Mouse (Mus musculus): ENCODE data around the gene Aass. TPM values are rescaled to one million over a fixed set of nuclear protein-coding genes. Genes with fewer than 3 reads are reported as not detected.
"Not testable (repeated sequence)": the region's sequence is repeated elsewhere in the genome, so short reads cannot be mapped to it uniquely, and the experiment has no call there.

Aass gene
- 1.4 and 1.6 TPM in 2 replicates for polyA plus RNA-seq (2015; fragmentation: Nextera tagmentation; extraction: Ambion mirVana)

DNA sequence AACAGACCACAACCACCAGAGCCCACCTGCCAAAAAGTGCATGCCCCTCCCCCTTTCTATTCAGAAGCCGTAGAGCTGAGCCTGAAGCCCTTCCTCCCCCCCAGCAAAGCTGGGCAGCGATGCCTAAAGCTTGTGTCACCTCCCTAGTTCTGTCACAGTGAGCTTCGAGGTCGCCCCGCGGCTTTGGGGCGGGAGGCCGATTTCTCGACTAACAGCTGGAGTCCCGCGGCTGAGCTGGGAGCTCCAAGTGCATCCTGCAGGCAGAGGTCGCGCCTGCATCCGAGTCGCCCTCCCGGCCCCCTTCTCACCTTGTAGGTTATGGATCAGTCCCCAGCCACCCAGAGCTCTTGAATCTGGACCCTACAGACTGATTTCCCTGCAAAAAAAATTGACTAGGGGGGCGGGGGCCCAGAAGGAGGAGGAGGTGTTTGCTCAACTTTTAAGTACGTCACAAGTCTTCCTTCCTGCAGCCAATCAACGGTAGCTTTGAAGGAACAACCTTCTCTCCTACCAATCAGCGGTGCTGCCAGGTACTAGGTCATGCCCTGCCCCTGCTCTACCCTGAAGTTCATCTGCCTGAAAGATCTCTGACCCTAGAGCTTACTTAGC, at the start of gene Aass:
Aass (minus strand) TSS at position 414 of the 609 bp plus-strand sequence.
- peak; percentile 87 for ATAC-seq
- Histone ChIP-seq H3K4me3 (replicated peaks) (peak within 1 kb of the TSS; percentile 37), H3K4me1 (replicated peaks) (0 out of 2 replicates have a peak, but pooled peaks cover 3% of the 10 kb centered on the region), H3K4me2 (replicated peaks) (peak within 1 kb of the TSS; percentile 71), H3K36me3 (no peaks in the 10 kb centered on the region), H3K27ac (no peak within 1 kb of the TSS), H3K9ac (no peak within 1 kb of the TSS; the same call in 1 of the 2 replicates), H3K27me3 (replicated peaks) (0 out of 2 replicates have a peak, but pooled peaks cover 2% of the 10 kb centered on the region), H3K9me3 (no peaks in the 10 kb centered on the region)
- under 1% methylated on average over 20 of the region's 20 CpGs for WGBS

DNA sequence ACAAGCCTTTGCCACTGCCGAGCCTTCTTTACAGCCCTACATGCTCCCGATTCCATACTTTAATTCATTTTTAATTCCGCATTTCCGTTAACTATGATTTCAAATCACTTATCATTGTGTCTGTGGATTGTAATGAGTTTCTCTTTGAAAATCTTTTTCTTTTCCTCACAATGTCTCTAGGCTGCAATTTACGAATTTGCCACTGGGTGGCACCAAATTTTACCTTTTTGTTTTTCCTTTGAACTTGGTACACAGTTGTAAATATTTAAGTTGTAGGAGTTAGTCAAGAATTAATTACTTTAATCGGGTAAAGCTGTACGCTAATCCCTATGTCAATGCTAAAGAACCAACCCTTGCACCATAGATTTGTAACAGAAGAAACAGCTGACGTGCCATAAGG, 47.3 kb upstream of the Aass start:
- no peaks in the 10 kb centered on the region for H3K9me3 ChIP-seq
- H3K4me2 ChIP-seq (replicated peaks), result 0 out of 2 replicates have a peak overlapping the region, but pooled peaks have one; percentile 11
- no peaks in the 10 kb centered on the region for H3K4me1 ChIP-seq (replicated peaks)
- no peak overlapping the region for H3K27ac ChIP-seq
- no peak for ATAC-seq
- no peaks in the 10 kb centered on the region for H3K27me3 ChIP-seq (replicated peaks)
- H3K36me3 ChIP-seq, result no peaks in the 10 kb centered on the region
- H3K4me3 ChIP-seq (replicated peaks), result no peak overlapping the region
- no peak overlapping the region for H3K9ac ChIP-seq
- WGBS, result 15% methylated on average over 8 of the region's 8 CpGs

DNA sequence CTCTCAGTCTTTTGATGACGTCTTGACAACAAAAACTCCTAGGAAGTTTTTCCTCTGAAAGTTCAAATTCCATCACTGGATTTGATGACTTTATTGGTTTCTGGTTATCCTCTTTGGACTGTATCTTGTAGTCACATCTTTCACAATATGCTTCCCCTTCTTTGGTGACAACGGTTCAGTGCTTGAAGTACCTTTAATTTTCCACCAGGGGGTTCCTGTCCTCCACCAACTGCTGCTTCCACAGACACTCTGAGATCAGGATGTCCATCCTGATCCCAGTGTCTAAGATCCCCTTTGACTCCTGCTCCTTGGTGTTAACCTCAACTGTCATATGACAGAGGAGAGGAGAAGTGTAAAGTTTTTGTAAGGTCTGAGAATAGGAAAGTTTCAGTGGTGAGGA, 31.0 kb upstream of the Aass start:
- H3K9me3 ChIP-seq; H3K4me3 ChIP-seq (replicated peaks); H3K4me1 ChIP-seq (replicated peaks); H3K27me3 ChIP-seq (replicated peaks); H3K27ac ChIP-seq; H3K4me2 ChIP-seq (replicated peaks); H3K36me3 ChIP-seq; ATAC-seq; H3K9ac ChIP-seq: not testable (repeated sequence)
- 41% methylated on average over 2 of the region's 2 CpGs for WGBS

DNA sequence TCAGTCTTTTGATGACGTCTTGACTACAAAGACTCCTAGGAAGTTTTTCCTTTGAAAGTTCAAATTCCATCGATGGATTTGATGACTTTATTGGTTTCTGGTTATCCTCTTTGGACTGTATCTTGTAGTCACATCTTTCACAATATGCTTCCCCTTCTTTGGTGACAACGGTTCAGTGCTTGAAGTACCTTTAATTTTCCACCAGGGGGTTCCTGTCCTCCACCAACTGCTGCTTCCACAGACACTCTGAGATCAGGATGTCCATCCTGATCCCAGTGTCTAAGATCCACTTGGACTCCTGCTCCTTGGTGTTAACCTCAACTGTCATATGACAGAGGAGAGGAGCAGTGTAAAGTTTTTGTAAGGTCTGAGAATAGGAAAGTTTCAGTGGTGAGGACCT, 23.6 kb upstream of the Aass start:
- ATAC-seq; H3K4me3 ChIP-seq (replicated peaks); H3K4me1 ChIP-seq (replicated peaks); H3K27ac ChIP-seq; H3K4me2 ChIP-seq (replicated peaks); H3K27me3 ChIP-seq (replicated peaks); H3K36me3 ChIP-seq; H3K9ac ChIP-seq; H3K9me3 ChIP-seq: not testable (repeated sequence)
- 59% methylated on average over 3 of the region's 3 CpGs for WGBS

DNA sequence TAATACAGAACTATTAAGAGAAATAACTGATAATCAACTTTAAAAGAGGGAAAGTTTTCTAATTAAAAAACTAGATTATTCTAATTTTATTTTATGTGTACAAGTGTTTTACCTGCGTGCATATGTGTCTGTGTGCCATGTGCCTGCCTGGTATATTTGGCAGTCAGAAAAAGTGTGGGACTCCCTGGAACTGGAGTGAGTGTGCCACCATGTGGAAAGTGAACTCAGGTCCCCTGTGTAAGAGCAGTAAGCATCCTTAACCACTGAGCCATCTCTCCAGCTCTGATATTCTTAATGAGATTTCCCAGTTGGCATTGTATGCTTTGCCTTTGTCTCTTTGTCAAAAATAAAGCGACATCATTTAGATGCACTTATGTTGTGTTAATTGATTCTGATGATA, 20.3 kb upstream of the Aass start:
- 85% methylated on average over 2 of the region's 2 CpGs for WGBS

DNA sequence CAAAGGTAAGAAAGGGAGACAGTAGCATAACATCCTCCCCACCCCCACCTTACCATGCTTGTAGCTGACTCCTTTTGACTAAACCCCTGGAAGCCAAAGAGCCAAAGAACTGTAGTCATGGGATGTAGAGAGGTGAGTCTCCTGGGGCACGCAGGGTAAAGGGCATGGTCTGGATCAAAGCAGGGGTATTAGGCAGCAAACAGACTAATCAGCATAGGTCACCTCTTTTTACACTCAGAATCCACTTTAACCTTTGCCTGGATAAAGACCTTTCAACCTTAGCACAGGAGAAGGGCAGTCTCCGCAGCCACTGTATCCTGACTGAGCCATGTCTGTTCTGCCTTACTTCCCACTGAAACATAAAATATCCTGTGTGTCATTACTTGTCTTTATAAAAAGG, 14.4 kb upstream of the Aass start:
- Histone ChIP-seq H3K36me3 (no peaks in the 10 kb centered on the region), H3K27ac (no peak overlapping the region), H3K9me3 (no peaks in the 10 kb centered on the region), H3K4me3 (replicated peaks) (no peak overlapping the region), H3K4me2 (replicated peaks) (no peak overlapping the region), H3K9ac (no peak overlapping the region), H3K4me1 (replicated peaks) (no peaks in the 10 kb centered on the region), H3K27me3 (replicated peaks) (no peaks in the 10 kb centered on the region)
- 76% methylated on average over 2 of the region's 2 CpGs for WGBS
- no peak for ATAC-seq

More for the DNA sequence above, 20.3 kb upstream of the Aass start:
- H3K36me3 ChIP-seq, result no peaks in the 10 kb centered on the region
- no peak overlapping the region for H3K27ac ChIP-seq
- H3K4me2 ChIP-seq (replicated peaks), result no peak overlapping the region
- no peak overlapping the region for H3K9ac ChIP-seq
- H3K4me3 ChIP-seq (replicated peaks), result no peak overlapping the region
- ATAC-seq, result no peak
- H3K4me1 ChIP-seq (replicated peaks), result no peaks in the 10 kb centered on the region
- no peaks in the 10 kb centered on the region for H3K27me3 ChIP-seq (replicated peaks)
- no peaks in the 10 kb centered on the region for H3K9me3 ChIP-seq

DNA sequence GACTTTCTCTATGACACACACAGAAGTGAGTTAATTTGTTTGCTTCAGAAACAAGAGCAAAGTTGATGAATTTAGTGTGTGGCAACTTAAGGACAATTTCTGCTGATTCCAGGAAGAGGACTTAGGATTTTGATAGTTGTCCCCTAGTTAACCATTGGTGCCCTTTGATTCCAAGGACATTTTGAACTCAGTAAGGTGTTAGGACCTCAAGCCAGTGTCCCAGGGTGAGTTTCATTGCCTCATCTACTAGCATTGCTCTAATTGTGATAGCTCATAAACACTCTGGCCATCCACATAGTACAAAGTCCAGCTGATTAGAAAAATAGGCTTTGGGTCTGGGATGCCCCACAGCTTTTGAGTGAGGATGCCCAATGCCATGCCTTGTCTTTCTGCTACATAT, 11.2 kb upstream of the Aass start:
- Histone ChIP-seq H3K36me3 (no peaks in the 10 kb centered on the region), H3K4me2 (replicated peaks) (no peak overlapping the region), H3K9ac (no peak overlapping the region), H3K9me3 (no peaks in the 10 kb centered on the region), H3K27ac (no peak overlapping the region), H3K27me3 (replicated peaks) (no peaks in the 10 kb centered on the region), H3K4me3 (replicated peaks) (no peak overlapping the region), H3K4me1 (replicated peaks) (no peaks in the 10 kb centered on the region)
- ATAC-seq, result no peak

DNA sequence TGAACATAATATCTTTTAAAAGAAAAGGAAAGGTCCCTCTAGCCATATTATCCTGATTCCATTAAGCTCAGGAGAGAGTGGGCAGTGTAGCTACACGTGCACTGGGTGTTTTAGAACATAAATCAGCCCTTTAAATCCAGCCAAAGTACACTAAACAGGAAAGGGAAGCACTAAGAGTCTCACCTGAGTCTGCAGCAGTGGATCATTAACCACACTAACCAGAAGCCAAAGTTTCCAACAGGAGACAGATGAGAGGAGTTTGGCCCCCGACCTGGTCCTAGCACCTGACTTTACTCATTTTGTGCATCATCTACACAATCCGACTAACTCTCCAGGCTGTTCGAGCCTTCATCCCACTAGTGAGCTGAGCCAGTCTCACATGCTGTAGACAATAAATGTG, 1.8 kb downstream of the Aass start:
- no peak overlapping the region for H3K4me3 ChIP-seq (replicated peaks)
- no peak overlapping the region for H3K4me2 ChIP-seq (replicated peaks)
- ATAC-seq, result peak; percentile 22; the same call in 1 of the 2 replicates
- 52% methylated on average over 4 of the region's 4 CpGs for WGBS
- H3K4me1 ChIP-seq (replicated peaks), result 0 out of 2 replicates have a peak, but pooled peaks cover 3% of the 10 kb centered on the region
- no peaks in the 10 kb centered on the region for H3K36me3 ChIP-seq
- no peaks in the 10 kb centered on the region for H3K9me3 ChIP-seq
- H3K9ac ChIP-seq, result no peak overlapping the region
- no peak overlapping the region for H3K27ac ChIP-seq
- H3K27me3 ChIP-seq (replicated peaks), result 0 out of 2 replicates have a peak, but pooled peaks cover 2% of the 10 kb centered on the region

DNA sequence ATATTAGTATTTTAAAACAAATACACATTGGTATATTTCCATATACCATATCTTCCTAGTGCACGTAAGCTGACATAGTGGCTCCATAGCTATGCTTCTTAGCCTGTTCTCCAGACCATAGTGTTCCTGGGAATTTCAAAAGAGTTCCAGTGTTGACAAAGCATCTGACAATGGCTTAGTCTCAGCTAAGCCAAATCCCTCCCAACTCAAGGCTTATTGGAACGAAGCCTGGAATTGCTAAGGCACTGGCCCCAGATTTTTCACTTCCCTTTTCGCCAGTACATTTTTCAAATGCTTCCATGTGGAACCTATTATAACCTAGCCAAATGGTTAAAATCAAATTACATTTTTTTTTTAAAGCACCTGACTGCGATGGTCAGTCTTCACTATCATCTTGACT, 3.6 kb downstream of the Aass start:
- Histone ChIP-seq H3K27me3 (replicated peaks) (0 out of 2 replicates have a peak, but pooled peaks cover 2% of the 10 kb centered on the region), H3K4me1 (replicated peaks) (0 out of 2 replicates have a peak, but pooled peaks cover 3% of the 10 kb centered on the region), H3K9ac (no peak overlapping the region), H3K36me3 (no peaks in the 10 kb centered on the region), H3K27ac (no peak overlapping the region), H3K9me3 (no peaks in the 10 kb centered on the region), H3K4me2 (replicated peaks) (no peak overlapping the region), H3K4me3 (replicated peaks) (no peak overlapping the region)
- 72% methylated on average over 4 of the region's 4 CpGs for WGBS
- ATAC-seq, result no peak

DNA sequence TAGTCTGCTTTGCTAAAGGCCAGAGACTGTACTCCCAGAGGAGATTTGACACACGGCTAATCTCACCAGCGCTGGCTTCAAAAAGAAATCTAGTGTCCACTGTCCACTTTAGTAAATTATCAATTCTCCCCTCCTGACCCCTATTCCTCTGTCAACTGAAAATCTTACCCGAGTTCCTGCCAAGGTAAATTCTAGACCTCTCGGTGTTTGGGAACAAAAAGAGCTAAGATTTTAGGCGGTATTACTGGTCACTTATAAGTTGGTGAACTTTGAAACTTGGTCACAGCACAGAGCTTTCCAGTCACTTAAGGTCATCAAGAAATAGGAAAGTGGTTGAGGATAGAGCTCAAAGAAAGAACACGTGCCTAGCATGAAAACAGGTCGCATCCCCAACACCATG, 6.1 kb downstream of the Aass start:
- ATAC-seq, result no peak

DNA sequence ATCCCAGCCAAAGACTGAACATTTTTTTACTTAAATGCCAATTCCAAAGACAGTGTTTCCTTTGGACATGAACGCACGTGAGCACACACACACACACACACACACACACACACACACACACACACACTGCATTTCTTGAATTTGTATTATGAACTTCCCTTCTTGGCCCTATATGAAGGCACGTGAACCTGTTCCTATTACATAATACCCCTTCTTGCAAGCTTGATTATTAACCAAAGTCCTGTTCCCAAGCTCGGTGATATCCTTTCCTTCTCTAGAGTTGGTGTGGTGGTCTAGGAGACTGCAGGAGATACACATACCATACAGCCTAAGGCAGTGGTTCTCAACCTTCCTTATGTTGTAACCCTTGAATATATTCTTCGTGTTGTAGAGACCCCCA, 7.0 kb downstream of the Aass start:
- H3K27me3 ChIP-seq (replicated peaks), result no peaks in the 10 kb centered on the region
- 0 out of 2 replicates have a peak, but pooled peaks have one; percentile 34 for ATAC-seq
- 78% methylated on average over 5 of the region's 5 CpGs for WGBS
- no peaks in the 10 kb centered on the region for H3K36me3 ChIP-seq
- no peaks in the 10 kb centered on the region for H3K4me1 ChIP-seq (replicated peaks)
- no peak overlapping the region for H3K4me2 ChIP-seq (replicated peaks)
- no peak overlapping the region for H3K27ac ChIP-seq
- no peaks in the 10 kb centered on the region for H3K9me3 ChIP-seq
- no peak overlapping the region for H3K9ac ChIP-seq
- no peak overlapping the region for H3K4me3 ChIP-seq (replicated peaks)

More for the DNA sequence above, 6.1 kb downstream of the Aass start:
- H3K27ac ChIP-seq, result no peak overlapping the region
- no peak overlapping the region for H3K9ac ChIP-seq
- no peak overlapping the region for H3K4me3 ChIP-seq (replicated peaks)
- no peaks in the 10 kb centered on the region for H3K9me3 ChIP-seq
- no peaks in the 10 kb centered on the region for H3K27me3 ChIP-seq (replicated peaks)
- H3K4me1 ChIP-seq (replicated peaks), result no peaks in the 10 kb centered on the region
- no peaks in the 10 kb centered on the region for H3K36me3 ChIP-seq
- WGBS, result 82% methylated on average over 7 of the region's 7 CpGs
- H3K4me2 ChIP-seq (replicated peaks), result no peak overlapping the region

DNA sequence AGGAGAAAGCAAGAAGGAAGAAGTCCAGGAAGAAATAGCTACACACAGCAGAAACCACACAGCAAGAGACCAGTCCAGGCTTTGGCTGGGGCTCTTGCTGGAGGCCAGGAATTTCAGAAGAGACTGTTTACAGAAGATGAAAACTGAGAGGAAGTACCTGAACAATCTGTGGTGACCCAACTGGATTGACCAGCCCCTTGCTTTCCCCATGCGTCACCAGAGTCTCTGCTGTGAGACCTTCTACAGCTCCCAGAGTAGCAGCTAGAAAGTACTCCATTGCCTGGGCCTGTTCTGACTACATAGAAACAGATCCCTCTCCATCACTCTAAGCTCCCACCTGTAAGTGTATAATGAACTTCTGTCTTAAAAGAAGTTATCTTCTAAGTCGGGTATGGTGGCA, 8.0 kb downstream of the Aass start:
- 83% methylated on average over 2 of the region's 2 CpGs for WGBS
- no peaks in the 10 kb centered on the region for H3K4me1 ChIP-seq (replicated peaks)
- H3K27me3 ChIP-seq (replicated peaks), result no peaks in the 10 kb centered on the region
- no peaks in the 10 kb centered on the region for H3K36me3 ChIP-seq
- H3K4me2 ChIP-seq (replicated peaks), result no peak overlapping the region
- H3K27ac ChIP-seq, result no peak overlapping the region
- ATAC-seq, result no peak
- no peaks in the 10 kb centered on the region for H3K9me3 ChIP-seq
- H3K4me3 ChIP-seq (replicated peaks), result no peak overlapping the region
- H3K9ac ChIP-seq, result no peak overlapping the region

DNA sequence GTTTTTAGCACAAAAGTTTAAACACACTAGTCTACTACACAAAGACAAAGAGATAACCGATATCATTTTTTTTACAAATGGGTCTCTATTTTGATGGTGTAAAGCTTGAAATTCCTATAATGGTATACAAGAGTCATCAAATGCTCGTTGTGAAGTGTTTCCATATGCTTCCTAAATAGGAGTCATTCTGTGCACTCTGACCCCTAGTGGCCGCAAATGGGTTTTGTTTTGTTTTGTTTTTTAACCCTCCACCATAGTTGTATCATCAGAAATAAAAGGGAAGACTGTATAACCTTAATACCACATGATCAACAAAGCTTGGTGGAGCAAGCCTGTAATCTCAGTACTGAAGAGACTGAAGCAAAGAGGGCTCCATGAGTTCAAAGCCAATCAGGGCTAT, 9.9 kb downstream of the Aass start:
- ATAC-seq, result no peak
- Histone ChIP-seq H3K36me3 (no peaks in the 10 kb centered on the region), H3K4me3 (replicated peaks) (no peak overlapping the region), H3K9ac (no peak overlapping the region), H3K27ac (no peak overlapping the region), H3K27me3 (replicated peaks) (no peaks in the 10 kb centered on the region), H3K4me2 (replicated peaks) (no peak overlapping the region), H3K9me3 (no peaks in the 10 kb centered on the region), H3K4me1 (replicated peaks) (no peaks in the 10 kb centered on the region)
- 43% methylated on average over 3 of the region's 3 CpGs for WGBS
